Mouse (Mus musculus) CH12.LX (cell line): ENCODE measurements around the gene Armh2. TPM values are rescaled to one million over a fixed set of nuclear protein-coding genes. Genes with fewer than 3 reads are reported as not detected.

Source experiments
- DNase-seq: peaks from one replicate; pipeline ENCODE4 v3.0.0-alpha.2; 2013; ENCODE audit errors: extremely low read depth
- H3K27ac ChIP-seq: 2 replicates; pipeline ENCODE4 v1.5.1; 2012; ENCODE audit warnings: low read depth, mild to moderate bottlenecking, control low read depth, moderate library complexity; ENCODE audit not compliant: insufficient read depth
- H3K27me3 ChIP-seq: replicated peaks from 2 replicates; pipeline ENCODE3; 2012; ENCODE audit warnings: inconsistent platforms
- H3K36me3 ChIP-seq, 2 experiments: replicated peaks in 1 of 2; 2 replicates each; pipeline versions ENCODE3 to v1.6.1; 2012; ENCODE audit warnings: inconsistent platforms in 1 of 2, low read length in 1 of 2, mild to moderate bottlenecking in 1 of 2, mixed read lengths in 1 of 2, moderate library complexity in 1 of 2; ENCODE audit not compliant: control insufficient read depth in 1 of 2, insufficient read depth in 1 of 2
- H3K4me1 ChIP-seq, 2 experiments: 2 replicates each; pipeline ENCODE4 v1.6.1; 2012; ENCODE audit warnings: inconsistent platforms in 1 of 2, moderate library complexity in 1 of 2; ENCODE audit not compliant: insufficient read depth in 2 of 2, control insufficient read depth in 1 of 2
- H3K4me2 ChIP-seq: 2 replicates; pipeline ENCODE4 v1.6.1; 2012; ENCODE audit warnings: low read depth, mild to moderate bottlenecking, control low read depth; ENCODE audit not compliant: poor library complexity, insufficient read depth, severe bottlenecking
- H3K4me3 ChIP-seq, 3 experiments: fragments of 150-350 bp in 1 of 3; sonication (generic) in 1 of 3; replicated peaks in 1 of 3; 2 replicates each; pipeline versions ENCODE3 to v1.5.1; 2011 to 2012; ENCODE audit warnings: low read depth in 2 of 3, low read length in 2 of 3, mild to moderate bottlenecking in 2 of 3, moderate library complexity in 2 of 3, control low read depth in 1 of 3, improper control_type of control experiment in 1 of 3, inconsistent platforms in 1 of 3, mixed read lengths in 1 of 3; ENCODE audit not compliant: poor library complexity in 1 of 3
- H3K79me2 ChIP-seq: replicated peaks from 2 replicates; pipeline ENCODE4 v1.6.1; 2012; ENCODE audit warnings: mild to moderate bottlenecking, moderate library complexity; ENCODE audit not compliant: control insufficient read depth, poor library complexity, insufficient read depth, severe bottlenecking; ENCODE audit errors: extremely low read depth
- H3K9ac ChIP-seq: 2 replicates; pipeline ENCODE4 v1.6.1; 2012; ENCODE audit warnings: low read depth, mild to moderate bottlenecking, control low read depth, moderate library complexity; ENCODE audit not compliant: insufficient read depth
- H3K9me3 ChIP-seq: replicated peaks from 2 replicates; pipeline ENCODE3; 2012; ENCODE audit warnings: low read length, inconsistent platforms, mixed read lengths
- BHLHE40 ChIP-seq: IDR thresholded peaks from 2 replicates; pipeline ENCODE4 v1.6.1; 2011; ENCODE audit warnings: mild to moderate bottlenecking, low read depth, low read length, improper control_type of control experiment
- ELF1 ChIP-seq: IDR thresholded peaks from 2 replicates; pipeline ENCODE4 v1.6.1; 2014; ENCODE audit warnings: low read depth, mild to moderate bottlenecking, inconsistent platforms, low read length, improper control_type of control experiment
- EP300 ChIP-seq: IDR thresholded peaks from 2 replicates; pipeline ENCODE4 v1.6.1; 2011; ENCODE audit warnings: low read length, improper control_type of control experiment
- IRF4 ChIP-seq: IDR thresholded peaks from 2 replicates; pipeline ENCODE4 v1.6.1; 2014; ENCODE audit warnings: low read depth, mild to moderate bottlenecking, inconsistent platforms, low read length, improper control_type of control experiment
- MYC ChIP-seq: IDR thresholded peaks from 2 replicates; pipeline ENCODE4 v1.6.1; 2011; ENCODE audit warnings: low read depth, mild to moderate bottlenecking, improper control_type of control experiment, low read length
- SIN3A ChIP-seq: IDR thresholded peaks from 2 replicates; pipeline ENCODE4 v1.6.1; 2012; ENCODE audit warnings: low read length, improper control_type of control experiment, inconsistent platforms
- ZKSCAN1 ChIP-seq: IDR thresholded peaks from 2 replicates; pipeline ENCODE4 v1.6.1; 2012; ENCODE audit warnings: low read depth, inconsistent platforms, low read length, improper control_type of control experiment, borderline replicate concordance
- dilution Hi-C: fragments of 300-500 bp; cut with MboI; formaldehyde crosslinking; loops from 2 replicates; pipeline ENCODE4 v1.14.3; 2020; ENCODE audit warnings: low sequenced_read_pairs; ENCODE audit not compliant: extremely low pct_unique_long_range_greater_than_20kb, extremely low pct_ligation_motif_present
- in situ Hi-C: fragments of 300-500 bp; cut with MboI; formaldehyde crosslinking; loops from 3 replicates; pipeline ENCODE4 v1.14.3; 2019; ENCODE audit warnings: low sequenced_read_pairs, low pct_ligation_motif_present, low pct_unique_long_range_greater_than_20kb, mixed read lengths
- polyA plus RNA-seq: library from polyadenylated mRNA; unstranded; fragments of >175 nt; gene quantifications from 2 replicates; pipeline ENCODE4 v1.2.1, GENCODE M21; 2012; ENCODE audit warnings: low read depth; ENCODE audit not compliant: insufficient read length
- total RNA-seq, 2 experiments: library from RNA; depleted of rRNA; stranded (reverse); fragments of 300-350 nt in 1 of 2; fragments of >200 nt in 1 of 2; gene quantifications; 2 replicates each; pipeline ENCODE4 v1.2.3; 2012 to 2014

The Armh2 gene
- total and polyA plus RNA-seq, 3 experiments, result not detected

- no peak overlapping the region for H3K4me3 ChIP-seq
- H3K9me3 ChIP-seq, result no peaks in the 10 kb centered on the region
- H3K9ac ChIP-seq, result no peak overlapping the region
- TF ChIP-seq BHLHE40 (peak; percentile 37; the same call in 1 of the 2 replicates), MYC (peak; percentile 54; the same call in 1 of the 2 replicates), EP300 (peak; percentile 45; the same call in 1 of the 2 replicates), ELF1 (no peak)
- TF ChIP-seq, all 38 proteins: peak for 3
- H3K79me2 ChIP-seq, result no peaks in the 10 kb centered on the region
- no peak overlapping the region for H3K27ac ChIP-seq
- H3K27me3 ChIP-seq, result no peaks in the 10 kb centered on the region
- no peaks in the 10 kb centered on the region for H3K36me3 ChIP-seq
- no peak overlapping the region for H3K4me2 ChIP-seq
- DNase-seq, result peak; percentile 35
- peaks cover 8 to 30% of the 10 kb centered on the region in 2 experiments for H3K4me1 ChIP-seq
- dilution Hi-C loops (no loop called here), in situ Hi-C loops (no loop called here)
These were observed 50.3 kb downstream of the Armh2 start for GRCm38 (mm10) chr13:24791349-24791748.

DNA sequence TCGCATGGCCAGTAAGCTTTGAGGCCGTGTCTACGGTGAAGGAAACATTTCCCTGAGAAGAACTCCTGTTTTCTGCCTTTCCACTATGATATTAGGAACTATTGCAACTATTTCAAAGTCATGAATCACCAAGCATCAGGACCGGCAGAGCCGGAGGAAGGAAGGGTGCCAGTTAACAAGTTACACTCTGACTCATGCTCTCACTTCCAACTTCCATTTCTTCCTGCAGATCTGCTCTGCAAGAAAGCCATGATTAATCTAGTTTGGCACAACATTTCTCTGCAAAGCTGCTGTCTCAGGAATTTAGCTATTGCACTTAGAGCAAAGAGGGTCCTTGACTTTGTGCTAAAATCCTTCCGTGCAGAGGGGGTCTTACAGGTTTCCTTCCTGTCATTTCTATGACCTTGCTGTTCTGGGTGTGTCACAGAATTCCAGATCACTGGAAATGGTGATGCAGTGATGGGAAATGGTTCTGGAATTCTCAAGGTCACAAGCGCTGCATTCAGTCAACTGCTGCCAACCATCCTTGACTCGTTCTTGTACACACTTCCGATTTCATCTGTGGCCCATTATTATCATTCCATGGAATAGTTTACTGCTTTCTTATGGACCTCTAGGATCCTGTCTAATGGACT is 51.5 kb downstream of the Armh2 start:
- H3K79me2 ChIP-seq, result no peaks in the 10 kb centered on the region
- H3K27me3 ChIP-seq, result no peaks in the 10 kb centered on the region
- H3K4me2 ChIP-seq, result no peak overlapping the region
- no peaks in the 10 kb centered on the region for H3K36me3 ChIP-seq
- no peak overlapping the region for H3K9ac ChIP-seq
- H3K27ac ChIP-seq, result no peak overlapping the region
- DNase-seq, result no peak
- no peaks in the 10 kb centered on the region for H3K9me3 ChIP-seq
- peaks cover 2 to 24% of the 10 kb centered on the region in 2 experiments for H3K4me1 ChIP-seq
- TF ChIP-seq ZKSCAN1 (no peak), SIN3A (0 out of 2 replicates have a peak, but pooled peaks have one; percentile 10), IRF4 (peak; percentile 13; the same call in 1 of the 2 replicates)
- no peak overlapping the region for H3K4me3 ChIP-seq
- dilution Hi-C loops, result no loop called here
- in situ Hi-C loops, result no loop called here

Other genes with a start within 250 kb of the Armh2 start
- gene Ripor2, start 159.0 kb upstream of the Armh2 start, total RNA-seq (2012; rRNA removed), result 7.1 and 8.6 TPM in 2 replicates
- gene Ripor2, start 159.0 kb upstream of the Armh2 start, total RNA-seq (2014; rRNA removed), result 9.3 and 10.0 TPM in 2 replicates
- 9.5 and 10.9 TPM in 2 replicates for gene Ripor2, start 159.0 kb upstream of the Armh2 start, polyA plus RNA-seq
- 117 and 138 TPM in 2 replicates for gene Gmnn, start 20.7 kb downstream of the Armh2 start, total RNA-seq (2012; rRNA removed)
- 166 and 191 TPM in 2 replicates for gene Gmnn, start 20.7 kb downstream of the Armh2 start, total RNA-seq (2014; rRNA removed)
- 164 and 166 TPM in 2 replicates for gene Gmnn, start 20.7 kb downstream of the Armh2 start, polyA plus RNA-seq
- gene BC005537, start 60.4 kb downstream of the Armh2 start, total RNA-seq (2012; rRNA removed), result 21.8 and 28.3 TPM in 2 replicates
- 37.0 and 39.0 TPM in 2 replicates for gene BC005537, start 60.4 kb downstream of the Armh2 start, total RNA-seq (2014; rRNA removed)
- gene BC005537, start 60.4 kb downstream of the Armh2 start, polyA plus RNA-seq, result 47.5 and 47.7 TPM in 2 replicates
- gene Acot13, start 90.3 kb downstream of the Armh2 start, total RNA-seq (2012; rRNA removed), result 46.0 and 50.5 TPM in 2 replicates
- 36.0 and 37.1 TPM in 2 replicates for gene Acot13, start 90.3 kb downstream of the Armh2 start, total RNA-seq (2014; rRNA removed)
- gene Acot13, start 90.3 kb downstream of the Armh2 start, polyA plus RNA-seq, result 45.5 and 46.7 TPM in 2 replicates
- 37.4 and 38.0 TPM in 2 replicates for gene Tdp2, start 90.4 kb downstream of the Armh2 start, total RNA-seq (2012; rRNA removed)
- 96.6 and 116 TPM in 2 replicates for gene Tdp2, start 90.4 kb downstream of the Armh2 start, total RNA-seq (2014; rRNA removed)
- 44.5 and 54.5 TPM in 2 replicates for gene Tdp2, start 90.4 kb downstream of the Armh2 start, polyA plus RNA-seq
- 0.08 and 0.25 TPM in 2 replicates for gene D130043K22Rik, start 103.9 kb downstream of the Armh2 start, total RNA-seq (2012; rRNA removed)
- 0.05 and 0.08 TPM in 2 replicates for gene D130043K22Rik, start 103.9 kb downstream of the Armh2 start, total RNA-seq (2014; rRNA removed)
- gene D130043K22Rik, start 103.9 kb downstream of the Armh2 start, polyA plus RNA-seq, result 0.04 and 0.16 TPM in 2 replicates
- 1.6 and 2.4 TPM in 2 replicates for gene Aldh5a1, start 196.4 kb downstream of the Armh2 start, total RNA-seq (2012; rRNA removed)
- 0.36 and 0.50 TPM in 2 replicates for gene Aldh5a1, start 196.4 kb downstream of the Armh2 start, total RNA-seq (2014; rRNA removed)
- 0.93 and 1.3 TPM in 2 replicates for gene Aldh5a1, start 196.4 kb downstream of the Armh2 start, polyA plus RNA-seq
- gene Gpld1, start 201.9 kb downstream of the Armh2 start, total RNA-seq (2012; rRNA removed), result 1.0 and 1.4 TPM in 2 replicates
- 0.30 and 0.34 TPM in 2 replicates for gene Gpld1, start 201.9 kb downstream of the Armh2 start, total RNA-seq (2014; rRNA removed)
- 0.23 and 0.57 TPM in 2 replicates for gene Gpld1, start 201.9 kb downstream of the Armh2 start, polyA plus RNA-seq